ENCODE assay signal across 24 mouse cellular contexts in the genomic region with DNA sequence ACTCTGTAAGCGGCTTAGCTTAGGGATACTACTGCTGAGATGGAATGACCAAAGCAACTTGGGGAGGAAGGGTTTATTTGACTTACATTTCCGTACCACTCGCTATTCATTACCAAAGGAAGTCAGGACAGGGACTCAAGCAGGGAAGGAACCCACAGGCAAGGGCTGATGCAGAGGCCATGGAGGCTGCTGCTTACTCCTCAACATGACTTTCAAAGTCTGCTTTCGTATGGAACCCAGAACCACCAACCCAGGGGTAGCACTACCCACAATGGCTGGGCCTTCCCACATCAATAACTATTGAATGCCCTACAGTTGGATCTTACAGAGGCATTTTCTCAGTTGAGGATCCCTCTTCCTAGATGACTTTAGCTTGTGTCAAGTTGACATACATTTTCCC.
"Had no signal": no experiment of that assay in that cellular context is flagged by ENCODE, and none has a peak within 500 bp of the region (broad histone marks: within the 10 kb centered on the region; RNA-seq: fewer than 3 reads in every experiment).

No protein-coding gene starts in this region.

- H3K27me3 ChIP-seq: limb, embryonic 12.5 days; limb, embryonic 15.5 days; midbrain, embryonic 13.5 days; neural tube, embryonic 13.5 days; stomach, embryonic 15.5 days had no signal

- H3K4me2 ChIP-seq: limb, embryonic 12.5 days; limb, embryonic 15.5 days; liver, embryonic 11.5 days; lung, embryonic 14.5 days; midbrain, embryonic 13.5 days; neural tube, embryonic 13.5 days; stomach, embryonic 15.5 days had no signal

- H3K27ac ChIP-seq: kidney, postnatal 0 days; left cerebral cortex, adult 2 months; limb, embryonic 12.5 days; limb, embryonic 15.5 days; liver, embryonic 14.5 days; macrophage; midbrain, embryonic 13.5 days; neural tube, embryonic 13.5 days; stomach, embryonic 15.5 days had no signal

- H3K4me1 ChIP-seq: limb, embryonic 12.5 days; limb, embryonic 15.5 days; midbrain, embryonic 13.5 days had no signal

- H3K36me3 ChIP-seq: limb, embryonic 12.5 days; limb, embryonic 15.5 days; midbrain, embryonic 13.5 days; neural tube, embryonic 13.5 days; stomach, embryonic 15.5 days had no signal

- DNase-seq: kidney, adult 18-20 months; kidney, postnatal 36 days; layer of hippocampus, postnatal 36 days; lung, embryonic 14.5 days; retina, postnatal 1 day; right cerebral cortex, postnatal 25 days; spleen, adult 18-20 months; thymus, adult 2 months; thymus, postnatal 14 days; thymus, postnatal 4 days had no signal

- H3K4me3 ChIP-seq: left cerebral cortex, adult 2 months; limb, embryonic 12.5 days; limb, embryonic 15.5 days; midbrain, embryonic 13.5 days; myocyte; neural tube, embryonic 13.5 days; stomach, embryonic 15.5 days had no signal

- H3K9me3 ChIP-seq: limb, embryonic 12.5 days; limb, embryonic 15.5 days; midbrain, embryonic 13.5 days; neural tube, embryonic 13.5 days; stomach, embryonic 15.5 days had no signal

- ATAC-seq: liver, postnatal 0 days; lung, postnatal 0 days; midbrain, embryonic 13.5 days; midbrain, embryonic 16.5 days had no signal

- H3K9ac ChIP-seq: limb, embryonic 12.5 days; limb, embryonic 15.5 days; liver, embryonic 14.5 days; liver, postnatal 0 days; lung, embryonic 14.5 days; midbrain, embryonic 13.5 days; neural tube, embryonic 13.5 days; stomach, embryonic 15.5 days had no signal
